Mouse (Mus musculus) liver, embryonic 11.5 days (tissue): Measurements from ENCODE around the gene Kcnn1. TPM values are rescaled to one million over a fixed set of nuclear protein-coding genes. Genes with fewer than 3 reads are reported as not detected.

Experiments used
- ATAC-seq: fragments of 200-750 bp; cut with Nextera tagmentation; replicated peaks from 2 replicates; pipeline ENCODE4 v1.8.0; 2017; ENCODE audit warnings: moderate number of reproducible peaks, mild to moderate bottlenecking, moderate TSS enrichment, moderate library complexity; ENCODE audit not compliant: low FRiP score
- DNase-seq: peaks from one replicate; pipeline ENCODE4 v3.0.0-alpha.2; 2017; ENCODE audit warnings: low spot score
- H3K27ac ChIP-seq: fragments of 300-500 bp; sonication (generic); 2 replicates; pipeline ENCODE4 v1.5.1; 2014; ENCODE audit warnings: mild to moderate bottlenecking, low read depth, low read length, control low read depth
- H3K27me3 ChIP-seq: fragments of 300-500 bp; sonication (generic); replicated peaks from 2 replicates; pipeline ENCODE4 v1.6.1; 2014; ENCODE audit warnings: low read length, mixed read lengths; ENCODE audit not compliant: control insufficient read depth, insufficient read depth
- H3K36me3 ChIP-seq: fragments of 300-500 bp; sonication (generic); 2 replicates; pipeline ENCODE4 v1.6.1; 2014; ENCODE audit warnings: mild to moderate bottlenecking, low read length, moderate library complexity, mixed read lengths; ENCODE audit not compliant: control insufficient read depth, insufficient read depth
- H3K4me1 ChIP-seq: fragments of 300-500 bp; sonication (generic); replicated peaks from 2 replicates; pipeline ENCODE4 v1.6.1; 2014; ENCODE audit warnings: low read length, mixed read lengths; ENCODE audit not compliant: control insufficient read depth, insufficient read depth
- H3K4me2 ChIP-seq: fragments of 300-500 bp; sonication (generic); 2 replicates; pipeline ENCODE4 v1.6.1; 2014; ENCODE audit warnings: mild to moderate bottlenecking, control low read depth, moderate library complexity
- H3K4me3 ChIP-seq: fragments of 300-500 bp; sonication (generic); 2 replicates; pipeline ENCODE4 v1.5.1; 2014; ENCODE audit warnings: low read depth, low read length, control low read depth
- H3K9ac ChIP-seq: fragments of 300-500 bp; sonication (generic); 2 replicates; pipeline ENCODE4 v1.6.1; 2014; ENCODE audit warnings: low read depth, low read length, control low read depth
- H3K9me3 ChIP-seq: fragments of 300-500 bp; sonication (generic); 2 replicates; pipeline ENCODE4 v1.6.1; 2016; ENCODE audit warnings: low read length, inconsistent platforms, mixed read lengths; ENCODE audit not compliant: control insufficient read depth
- WGBS: fragments of 180-500 bp; shearing (Covaris S2); extraction: QIAGEN DNeasy Blood & Tissue Kit; methylation state at CpG from one replicate; pipeline ENCODE4 v1.1.7; 2014; 5-methylcytosine and 5-hydroxymethylcytosine counted together
- polyA plus RNA-seq: library from polyadenylated mRNA; unstranded; fragments of >200 nt; fragmentation: Nextera tagmentation; extraction: Ambion mirVana; gene quantifications from 2 replicates; pipeline ENCODE4 v1.2.1, GENCODE M21; 2014

Kcnn1 gene
- polyA plus RNA-seq, 1 experiment from 2014 or later, result 0.47 TPM

- Histone ChIP-seq H3K9me3 (no peaks in the 10 kb centered on the region), H3K9ac (no peak overlapping the region), H3K36me3 (no peaks in the 10 kb centered on the region), H3K4me1 (peaks cover 19% of the 10 kb centered on the region), H3K27ac (no peak overlapping the region), H3K4me3 (no peak overlapping the region), H3K4me2 (no peak overlapping the region), H3K27me3 (no peaks in the 10 kb centered on the region; the same call in 1 of the 2 replicates)
- DNase-seq, result no peak
- 74% methylated on average over 8 of the region's 8 CpGs for WGBS
- ATAC-seq, result no peak
These were observed 53.9 kb downstream of the Kcnn1 start for GRCm38 (mm10) chr8:70808955-70809701.

GRCm38 (mm10) chr8:70808239-70808638 lies 54.8 kb downstream of the Kcnn1 start, which contains the start of gene Il12rb1:
Il12rb1 (plus strand) TSS chr8:70808449.
- Histone ChIP-seq H3K4me2 (0 out of 2 replicates have a peak within 1 kb of the TSS, but pooled peaks have one; percentile 21), H3K4me1 (peaks cover 24% of the 10 kb centered on the region), H3K36me3 (no peaks in the 10 kb centered on the region), H3K9ac (no peak within 1 kb of the TSS), H3K9me3 (no peaks in the 10 kb centered on the region), H3K4me3 (no peak within 1 kb of the TSS), H3K27me3 (no peaks in the 10 kb centered on the region; the same call in none of the 2 replicates), H3K27ac (no peak within 1 kb of the TSS)
- DNase-seq (no peak), ATAC-seq (no peak)
- 62% methylated on average over 5 of the region's 5 CpGs for WGBS

GRCm38 (mm10) chr8:70807304-70807703 lies 55.8 kb downstream of the Kcnn1 start:
- H3K27me3 ChIP-seq, result peaks cover 1% of the 10 kb centered on the region
- 62% methylated on average over 1 of the region's 1 CpGs for WGBS

GRCm38 (mm10) chr8:70806541-70806940 lies 56.5 kb downstream of the Kcnn1 start:
- peaks cover 27% of the 10 kb centered on the region for H3K4me1 ChIP-seq
- no peak overlapping the region for H3K27ac ChIP-seq
- H3K9me3 ChIP-seq, result no peaks in the 10 kb centered on the region
- peaks cover 5% of the 10 kb centered on the region for H3K27me3 ChIP-seq
- H3K36me3 ChIP-seq, result no peaks in the 10 kb centered on the region
- peak overlapping the region; percentile 32; the same call in 1 of the 2 replicates for H3K4me2 ChIP-seq
- WGBS, result 38% methylated on average over 4 of the region's 4 CpGs
- DNase-seq, result no peak
- no peak overlapping the region for H3K9ac ChIP-seq
- no peak overlapping the region for H3K4me3 ChIP-seq
- ATAC-seq, result no peak

More at GRCm38 (mm10) chr8:70807304-70807703, 55.8 kb downstream of the Kcnn1 start:
- DNase-seq, result no peak
- peaks cover 24% of the 10 kb centered on the region for H3K4me1 ChIP-seq
- H3K4me3 ChIP-seq, result no peak overlapping the region
- ATAC-seq, result no peak
- no peak overlapping the region for H3K9ac ChIP-seq
- H3K4me2 ChIP-seq, result 0 out of 2 replicates have a peak overlapping the region, but pooled peaks have one; percentile 21
- no peak overlapping the region for H3K27ac ChIP-seq
- H3K36me3 ChIP-seq, result no peaks in the 10 kb centered on the region
- H3K9me3 ChIP-seq, result no peaks in the 10 kb centered on the region

GRCm38 (mm10) chr8:70804481-70805206 lies 58.4 kb downstream of the Kcnn1 start, which contains the start of gene Mast3:
Mast3 (minus strand) TSS chr8:70805054.
- Histone ChIP-seq H3K9ac (peak within 1 kb of the TSS; percentile 52), H3K36me3 (no peaks in the 10 kb centered on the region), H3K4me3 (peak within 1 kb of the TSS; percentile 63), H3K4me1 (peaks cover 22% of the 10 kb centered on the region), H3K4me2 (peak within 1 kb of the TSS; percentile 99), H3K27ac (peak within 1 kb of the TSS; percentile 4; the same call in 1 of the 2 replicates), H3K9me3 (no peaks in the 10 kb centered on the region), H3K27me3 (peaks cover 20% of the 10 kb centered on the region)
- DNase-seq (peak; percentile 84), ATAC-seq (peak; percentile 86)
- 1% methylated on average over 45 of the region's 45 CpGs for WGBS

GRCm38 (mm10) chr8:70803761-70804480 lies 59.1 kb downstream of the Kcnn1 start:
- Histone ChIP-seq H3K36me3 (no peaks in the 10 kb centered on the region), H3K4me1 (peaks cover 22% of the 10 kb centered on the region), H3K27me3 (peaks cover 28% of the 10 kb centered on the region), H3K9me3 (no peaks in the 10 kb centered on the region), H3K27ac (peak overlapping the region; percentile 4; the same call in 1 of the 2 replicates), H3K4me3 (peak overlapping the region; percentile 63), H3K9ac (peak overlapping the region; percentile 52), H3K4me2 (peak overlapping the region; percentile 99)
- ATAC-seq (peak; percentile 56; the same call in 1 of the 2 replicates), DNase-seq (peak; percentile 66)
- under 1% methylated on average over 47 of the region's 47 CpGs for WGBS

GRCm38 (mm10) chr8:70802786-70803510 lies 60.1 kb downstream of the Kcnn1 start:
- peaks cover 37% of the 10 kb centered on the region for H3K27me3 ChIP-seq
- H3K4me1 ChIP-seq, result peaks cover 25% of the 10 kb centered on the region
- 72% methylated on average over 11 of the region's 11 CpGs for whole genome bisulfite sequencing
- no peak for ATAC-seq
- no peaks in the 10 kb centered on the region for H3K9me3 ChIP-seq
- no peak for DNase-seq
- no peak overlapping the region for H3K9ac ChIP-seq
- H3K27ac ChIP-seq, result no peak overlapping the region
- no peaks in the 10 kb centered on the region for H3K36me3 ChIP-seq
- H3K4me2 ChIP-seq, result peak overlapping the region; percentile 99
- peak overlapping the region; percentile 63; the same call in 1 of the 2 replicates for H3K4me3 ChIP-seq

GRCm38 (mm10) chr8:70801830-70802229 lies 61.2 kb downstream of the Kcnn1 start:
- Histone ChIP-seq H3K9me3 (no peaks in the 10 kb centered on the region), H3K4me2 (no peak overlapping the region), H3K27me3 (peaks cover 42% of the 10 kb centered on the region), H3K36me3 (no peaks in the 10 kb centered on the region), H3K4me1 (peaks cover 23% of the 10 kb centered on the region), H3K27ac (no peak overlapping the region), H3K4me3 (no peak overlapping the region), H3K9ac (no peak overlapping the region)
- DNase-seq (no peak), ATAC-seq (no peak)
- WGBS, result 74% methylated on average over 1 of the region's 1 CpGs
